Mouse (Mus musculus) heart, embryonic 14.5 days (tissue): ENCODE measurements around the gene Zfand6. TPM values are rescaled to one million over a fixed set of nuclear protein-coding genes. Genes with fewer than 3 reads are reported as not detected.

Source experiments
- ATAC-seq: fragments of 200-750 bp; cut with Nextera tagmentation; 2 replicates; pipeline ENCODE4 v1.8.0; 2017; ENCODE audit warnings: low read depth, moderate TSS enrichment; ENCODE audit not compliant: insufficient number of reproducible peaks, insufficient read depth, low FRiP score
- H3K27ac ChIP-seq, 2 experiments: fragments of 200-500 bp in 1 of 2; fragments of 300-500 bp in 1 of 2; sonication (generic) in 1 of 2; replicated peaks in 1 of 2; 2 replicates each; pipeline ENCODE4 v1.5.1; 2012 to 2014; ENCODE audit warnings: low read depth in 2 of 2, low read length in 2 of 2, control low read depth in 1 of 2, mild to moderate bottlenecking in 1 of 2, mixed read lengths in 1 of 2; ENCODE audit not compliant: control insufficient read depth in 1 of 2, insufficient read depth in 1 of 2
- H3K27me3 ChIP-seq: fragments of 300-500 bp; sonication (generic); 2 replicates; pipeline ENCODE4 v1.6.1; 2014; ENCODE audit warnings: mild to moderate bottlenecking, low read length, control low read depth; ENCODE audit not compliant: control insufficient read depth, insufficient read depth
- H3K36me3 ChIP-seq: fragments of 300-500 bp; sonication (generic); 2 replicates; pipeline ENCODE4 v1.6.1; 2014; ENCODE audit warnings: mild to moderate bottlenecking, control low read depth, low read length, mixed read lengths; ENCODE audit not compliant: control insufficient read depth, insufficient read depth
- H3K4me1 ChIP-seq, 2 experiments: fragments of 200-500 bp in 1 of 2; fragments of 300-500 bp in 1 of 2; sonication (generic) in 1 of 2; 2 replicates each; pipeline ENCODE4 v1.6.1; 2012 to 2014; ENCODE audit warnings: low read length in 2 of 2, control low read depth in 1 of 2, mixed read lengths in 1 of 2; ENCODE audit not compliant: control insufficient read depth in 2 of 2, insufficient read depth in 2 of 2
- H3K4me2 ChIP-seq: fragments of 300-500 bp; sonication (generic); 2 replicates; pipeline ENCODE4 v1.6.1; 2014; ENCODE audit warnings: mild to moderate bottlenecking, low read length
- H3K4me3 ChIP-seq, 2 experiments: fragments of 200-500 bp in 1 of 2; fragments of 300-500 bp in 1 of 2; sonication (generic) in 1 of 2; 2 replicates each; pipeline ENCODE4 v1.5.1; 2012 to 2014; ENCODE audit warnings: low read length in 2 of 2, mild to moderate bottlenecking in 2 of 2, control low read depth in 1 of 2, low read depth in 1 of 2, moderate library complexity in 1 of 2; ENCODE audit not compliant: control insufficient read depth in 1 of 2, insufficient read depth in 1 of 2
- H3K9ac ChIP-seq: fragments of 300-500 bp; sonication (generic); 2 replicates; pipeline ENCODE4 v1.6.1; 2014; ENCODE audit warnings: mild to moderate bottlenecking, low read length
- H3K9me3 ChIP-seq: fragments of 300-500 bp; sonication (generic); 2 replicates; pipeline ENCODE4 v1.6.1; 2016; ENCODE audit warnings: low read length, control low read depth; ENCODE audit not compliant: control insufficient read depth
- WGBS: fragments of 180-500 bp; shearing (Covaris S2); extraction: QIAGEN DNeasy Blood & Tissue Kit; methylation state at CpG from one replicate; pipeline ENCODE4 v1.1.7; 2014; 5-methylcytosine and 5-hydroxymethylcytosine counted together
- polyA plus RNA-seq: library from polyadenylated mRNA; unstranded; fragments of >200 nt; fragmentation: Nextera tagmentation; extraction: Ambion mirVana; gene quantifications from 2 replicates; pipeline ENCODE4 v1.2.1, GENCODE M21; 2014

Gene Zfand6
- polyA plus RNA-seq, 1 experiment from 2014 or later, result 168 TPM

- no peak overlapping the region; a peak in 1 of 4 replicates for H3K27ac ChIP-seq
- H3K27me3 ChIP-seq, result no peaks in the 10 kb centered on the region
- no peaks in the 10 kb centered on the region for H3K9me3 ChIP-seq
- peak overlapping the region in 1 of 2 experiments; percentile 58; a peak in 1 of 4 replicates for H3K4me3 ChIP-seq
- no peak for ATAC-seq
- H3K4me2 ChIP-seq, result peak overlapping the region; percentile 63
- no peaks in the 10 kb centered on the region for H3K36me3 ChIP-seq
- 77% methylated on average over 2 of the region's 2 CpGs for WGBS
- H3K9ac ChIP-seq, result peak overlapping the region; percentile 68
- H3K4me1 ChIP-seq, result peaks cover 0 to 10% of the 10 kb centered on the region in 2 experiments; a peak in 2 of 4 replicates
Observed at GRCm38 (mm10) chr7:84680092-84680491, 9.7 kb downstream of the Zfand6 start.

DNA sequence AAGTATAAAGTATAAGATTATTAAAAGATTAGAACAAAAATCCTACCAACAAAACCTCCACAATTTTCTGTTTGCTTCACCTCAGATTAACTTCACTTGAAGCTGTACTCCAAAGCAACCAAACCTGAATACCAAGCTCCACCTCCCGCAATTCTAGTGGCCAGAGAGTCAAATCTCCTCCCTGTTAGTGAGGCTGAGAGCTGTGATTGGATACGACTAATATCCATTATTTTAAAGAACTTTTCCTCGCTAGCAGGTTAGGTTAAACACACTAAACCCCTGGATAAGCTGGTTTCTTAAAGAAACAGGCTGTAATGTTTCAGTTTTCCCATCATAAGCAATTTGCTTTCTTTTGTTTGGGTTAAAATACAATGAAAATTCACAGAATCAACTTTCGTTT, 10.5 kb downstream of the Zfand6 start:
- no peaks in the 10 kb centered on the region for H3K9me3 ChIP-seq
- peak overlapping the region; percentile 73 for H3K9ac ChIP-seq
- WGBS, result 3% methylated on average over 4 of the region's 4 CpGs
- no peak overlapping the region for H3K27ac ChIP-seq
- peak overlapping the region in 1 of 2 experiments; percentile 58; a peak in 2 of 4 replicates for H3K4me3 ChIP-seq
- no peaks in the 10 kb centered on the region for H3K27me3 ChIP-seq
- peak overlapping the region; percentile 63 for H3K4me2 ChIP-seq
- no peaks in the 10 kb centered on the region for H3K36me3 ChIP-seq
- H3K4me1 ChIP-seq, result peaks cover 0 to 10% of the 10 kb centered on the region in 2 experiments; a peak in 2 of 4 replicates
- peak; percentile 92 for ATAC-seq

DNA sequence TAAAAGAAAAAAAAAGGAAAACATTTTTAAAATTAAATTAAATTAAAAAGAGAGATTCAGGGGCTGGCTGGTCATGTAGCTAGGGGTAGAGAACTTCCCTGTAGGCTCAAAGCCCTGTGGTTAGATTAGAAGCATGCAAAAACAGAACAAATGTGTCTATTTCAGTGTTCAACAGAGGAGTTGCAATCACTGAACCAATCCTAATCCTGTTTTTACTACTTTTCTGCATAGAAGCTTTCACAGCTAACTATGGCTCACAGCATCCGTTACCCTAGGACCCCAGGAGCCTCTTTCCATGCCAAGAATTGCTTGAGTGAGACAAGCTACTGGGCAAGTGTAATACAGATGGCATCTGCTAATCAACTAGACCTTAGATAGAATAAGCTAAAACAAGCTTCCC, 16.7 kb downstream of the Zfand6 start:
- Histone ChIP-seq H3K27ac (no peak overlapping the region), H3K4me3 (no peak overlapping the region), H3K9me3 (no peaks in the 10 kb centered on the region), H3K9ac (no peak overlapping the region), H3K4me1 (peaks cover 0 to 16% of the 10 kb centered on the region in 2 experiments; a peak in 2 of 4 replicates), H3K36me3 (no peaks in the 10 kb centered on the region), H3K4me2 (no peak overlapping the region), H3K27me3 (no peaks in the 10 kb centered on the region)
- no peak for ATAC-seq
- WGBS, result 69% methylated on average over 1 of the region's 1 CpGs

DNA sequence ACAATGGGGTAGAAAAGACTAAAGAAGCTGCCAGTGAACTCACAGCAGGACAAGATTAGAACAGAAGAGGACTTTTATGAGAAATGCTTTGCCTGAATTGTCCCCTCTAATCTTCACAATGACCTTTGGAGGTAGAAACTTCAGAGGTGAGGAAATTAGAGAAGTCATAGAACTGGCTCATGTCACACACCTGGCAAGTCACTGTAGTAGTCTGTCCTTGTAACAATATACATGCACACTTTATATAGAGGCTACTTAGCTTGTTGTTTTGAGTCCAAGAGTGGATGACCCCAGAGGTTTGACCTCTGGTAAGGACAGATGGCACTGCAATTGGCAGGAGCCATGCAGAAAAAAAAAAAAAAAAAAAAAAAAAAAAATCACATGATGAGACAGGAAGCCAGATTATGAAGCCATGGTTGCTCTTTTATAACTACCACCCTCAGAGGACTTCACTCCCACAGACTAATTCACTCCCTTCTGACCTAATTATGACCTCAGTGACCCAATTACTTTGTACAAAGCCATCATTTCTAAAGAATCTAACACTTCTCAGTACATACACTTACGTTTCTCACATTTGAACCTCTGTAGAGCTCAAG, 20.1 kb downstream of the Zfand6 start:
- Histone ChIP-seq H3K4me2 (no peak overlapping the region), H3K9ac (no peak overlapping the region), H3K27me3 (no peaks in the 10 kb centered on the region), H3K4me3 (no peak overlapping the region), H3K9me3 (no peaks in the 10 kb centered on the region), H3K4me1 (peaks cover 0 to 13% of the 10 kb centered on the region in 2 experiments; a peak in 2 of 4 replicates), H3K36me3 (no peaks in the 10 kb centered on the region), H3K27ac (no peak overlapping the region)
- WGBS, result 67% methylated on average over 1 of the region's 1 CpGs
- ATAC-seq, result no peak

- 88% methylated on average over 5 of the region's 5 CpGs for WGBS
- no peaks in the 10 kb centered on the region for H3K36me3 ChIP-seq
- no peak overlapping the region for H3K9ac ChIP-seq
- no peak for ATAC-seq
- H3K4me3 ChIP-seq, result no peak overlapping the region
- no peaks in the 10 kb centered on the region for H3K27me3 ChIP-seq
- H3K4me2 ChIP-seq, result no peak overlapping the region
- H3K9me3 ChIP-seq, result no peaks in the 10 kb centered on the region
- peaks cover 0 to 13% of the 10 kb centered on the region in 2 experiments; a peak in 2 of 4 replicates for H3K4me1 ChIP-seq
- H3K27ac ChIP-seq, result no peak overlapping the region
Observed at GRCm38 (mm10) chr7:84667946-84668345, 21.8 kb downstream of the Zfand6 start.

DNA sequence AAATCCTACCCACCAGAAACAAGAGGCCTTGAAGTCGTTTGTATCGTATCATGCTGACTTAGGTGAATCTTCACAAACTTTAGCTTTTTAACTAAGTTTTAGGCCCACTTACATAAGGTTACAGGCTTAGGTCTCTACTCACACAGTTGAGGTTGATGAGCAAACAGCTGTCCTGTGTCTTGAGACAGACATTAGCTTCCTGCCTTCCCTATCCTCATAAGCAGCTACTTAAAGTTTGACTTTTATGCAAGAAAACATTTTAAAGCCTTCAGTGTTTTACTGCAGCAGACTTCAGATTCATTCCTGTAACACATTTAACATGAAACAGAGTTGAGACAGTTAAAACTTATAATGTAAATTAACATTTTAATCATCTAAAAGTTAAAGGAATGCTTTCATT, 37.0 kb downstream of the Zfand6 start:
- Histone ChIP-seq H3K4me2 (no peak overlapping the region), H3K9me3 (no peaks in the 10 kb centered on the region), H3K4me3 (no peak overlapping the region), H3K27me3 (no peaks in the 10 kb centered on the region), H3K27ac (no peak overlapping the region), H3K36me3 (no peaks in the 10 kb centered on the region), H3K9ac (no peak overlapping the region), H3K4me1 (0 out of 4 replicates have a peak, but pooled peaks cover 0 to 2% of the 10 kb centered on the region in 2 experiments)
- 89% methylated on average over 2 of the region's 2 CpGs for WGBS
- no peak for ATAC-seq

- Histone ChIP-seq H3K9me3 (no peaks in the 10 kb centered on the region), H3K36me3 (0 out of 2 replicates have a peak, but pooled peaks cover 5% of the 10 kb centered on the region), H3K27me3 (no peaks in the 10 kb centered on the region), H3K4me3 (no peak overlapping the region), H3K9ac (no peak overlapping the region), H3K27ac (no peak overlapping the region), H3K4me1 (0 out of 4 replicates have a peak, but pooled peaks cover 0 to 2% of the 10 kb centered on the region in 2 experiments), H3K4me2 (no peak overlapping the region)
- WGBS, result 62% methylated on average over 2 of the region's 2 CpGs
- ATAC-seq, result no peak
Observed at GRCm38 (mm10) chr7:84651987-84652321, 37.8 kb downstream of the Zfand6 start.
